Mouse (Mus musculus) liver, postnatal 0 days (tissue): ENCODE data around the gene Lzic. TPM values are rescaled to one million over a fixed set of nuclear protein-coding genes. Genes with fewer than 3 reads are reported as not detected.
A peak's percentile ranks its signal among the peaks of the same experiment; 100 is the strongest.

ENCODE experiments used
- ATAC-seq: fragments of 200-750 bp; cut with Nextera tagmentation; 2 replicates; pipeline ENCODE4 v1.8.0; 2017; ENCODE audit warnings: mild to moderate bottlenecking, moderate library complexity
- DNase-seq: peaks from one replicate; pipeline ENCODE4 v3.0.0-alpha.2; 2016
- H3K27ac ChIP-seq: fragments of 300-500 bp; sonication (generic); 2 replicates; pipeline ENCODE4 v1.5.1; 2014; ENCODE audit warnings: antibody characterized with exemption, moderate library complexity, mild to moderate bottlenecking, low read depth
- H3K27me3 ChIP-seq: fragments of 300-500 bp; sonication (generic); 2 replicates; pipeline ENCODE4 v1.6.1; 2014; ENCODE audit warnings: low read length, control low read depth, mixed read lengths; ENCODE audit not compliant: insufficient read depth
- H3K36me3 ChIP-seq: fragments of 300-500 bp; sonication (generic); replicated peaks from 2 replicates; pipeline ENCODE4 v1.6.1; 2014; ENCODE audit warnings: mild to moderate bottlenecking, control low read depth, low read length, moderate library complexity, mixed read lengths; ENCODE audit not compliant: insufficient read depth
- H3K4me1 ChIP-seq: fragments of 300-500 bp; sonication (generic); 2 replicates; pipeline ENCODE4 v1.6.1; 2014; ENCODE audit warnings: antibody characterized with exemption, mild to moderate bottlenecking, control low read depth; ENCODE audit not compliant: insufficient read depth
- H3K4me2 ChIP-seq: fragments of 300-500 bp; sonication (generic); 2 replicates; pipeline ENCODE4 v1.6.1; 2014; ENCODE audit warnings: low read depth, mild to moderate bottlenecking, low read length, moderate library complexity, mixed read lengths
- H3K4me3 ChIP-seq: fragments of 300-500 bp; sonication (generic); 2 replicates; pipeline ENCODE4 v1.5.1; 2014; ENCODE audit warnings: low read depth, low read length
- H3K9ac ChIP-seq: fragments of 300-500 bp; sonication (generic); replicated peaks from 2 replicates; pipeline ENCODE4 v1.6.1; 2014; ENCODE audit warnings: mild to moderate bottlenecking, moderate library complexity
- H3K9me3 ChIP-seq: fragments of 300-500 bp; sonication (generic); 2 replicates; pipeline ENCODE4 v1.6.1; 2016; ENCODE audit warnings: mild to moderate bottlenecking, control low read depth, low read length, mixed read lengths
- CTCF ChIP-seq: sonication (generic); IDR thresholded peaks from 2 replicates; pipeline ENCODE4 v1.5.1; 2016; ENCODE audit warnings: antibody characterized with exemption, low read depth
- EP300 ChIP-seq: IDR thresholded peaks from 2 replicates; pipeline ENCODE4 v1.6.1; 2016; ENCODE audit warnings: antibody characterized with exemption, low read depth, mild to moderate bottlenecking
- WGBS: fragments of 180-500 bp; shearing (Covaris S2); extraction: QIAGEN DNeasy Blood & Tissue Kit; methylation state at CpG from one replicate; pipeline ENCODE4 v1.1.7; 2014; ENCODE audit not compliant: insufficient replicate concordance; 5-methylcytosine and 5-hydroxymethylcytosine counted together
- polyA plus RNA-seq: library from polyadenylated mRNA; unstranded; fragments of >200 nt; fragmentation: Nextera tagmentation; extraction: Ambion mirVana; gene quantifications from 2 replicates; pipeline ENCODE4 v1.2.1, GENCODE M21; 2015

Gene Lzic
- polyA plus RNA-seq, 1 experiment from 2014 or later: 8.2 TPM

GRCm38 (mm10) chr4:149463435-149463950, 21.5 kb upstream of the Lzic start:
- H3K9ac ChIP-seq: no peak overlapping the region
- WGBS: 67% methylated on average over 6 of the region's 6 CpGs
- H3K4me3 ChIP-seq: no peak overlapping the region
- no peak overlapping the region for H3K4me2 ChIP-seq
- DNase-seq (no peak), ATAC-seq (no peak)
- no peaks in the 10 kb centered on the region for H3K9me3 ChIP-seq
- H3K36me3 ChIP-seq: no peaks in the 10 kb centered on the region
- H3K27me3 ChIP-seq: no peaks in the 10 kb centered on the region
- 0 out of 2 replicates have a peak, but pooled peaks cover 2% of the 10 kb centered on the region for H3K4me1 ChIP-seq
- no peak overlapping the region for H3K27ac ChIP-seq
- no peak for TF ChIP-seq EP300
- no peak for TF ChIP-seq CTCF

GRCm38 (mm10) chr4:149469557-149469956, 15.5 kb upstream of the Lzic start:
- DNase-seq (no peak), ATAC-seq (no peak)
- Histone ChIP-seq H3K36me3 (no peaks in the 10 kb centered on the region; the same call in 1 of the 2 replicates), H3K27ac (no peak overlapping the region), H3K4me1 (no peaks in the 10 kb centered on the region), H3K9ac (no peak overlapping the region), H3K27me3 (no peaks in the 10 kb centered on the region), H3K4me2 (no peak overlapping the region), H3K9me3 (no peaks in the 10 kb centered on the region), H3K4me3 (no peak overlapping the region)
- TF ChIP-seq EP300: no peak
- no peak for TF ChIP-seq CTCF
- 61% methylated on average over 3 of the region's 3 CpGs for WGBS

- Histone ChIP-seq H3K27ac (no peak overlapping the region), H3K9me3 (no peaks in the 10 kb centered on the region)
- TF ChIP-seq CTCF: no peak
- TF ChIP-seq EP300: no peak
Observed at GRCm38 (mm10) chr4:149475096-149475495, 9.9 kb upstream of the Lzic start.

GRCm38 (mm10) chr4:149477078-149477477, 8.0 kb upstream of the Lzic start, which contains the start of gene Tmem274:
Gene Tmem274, plus strand, starts transcription at chr4:149477378.
- H3K4me3 ChIP-seq: no peak within 1 kb of the TSS
- TF ChIP-seq EP300 (no peak), CTCF (no peak)
- no peaks in the 10 kb centered on the region for H3K27me3 ChIP-seq
- no peak within 1 kb of the TSS for H3K4me2 ChIP-seq
- H3K36me3 ChIP-seq: no peaks in the 10 kb centered on the region
- no peak within 1 kb of the TSS for H3K9ac ChIP-seq
- DNase-seq (no peak), ATAC-seq (no peak)
- H3K9me3 ChIP-seq: no peaks in the 10 kb centered on the region
- no peaks in the 10 kb centered on the region for H3K4me1 ChIP-seq
- H3K27ac ChIP-seq: no peak within 1 kb of the TSS
- WGBS: 88% methylated on average over 11 of the region's 11 CpGs

More at GRCm38 (mm10) chr4:149475096-149475495, 9.9 kb upstream of the Lzic start:
- Histone ChIP-seq H3K36me3 (no peaks in the 10 kb centered on the region; the same call in 1 of the 2 replicates), H3K9ac (no peak overlapping the region), H3K4me1 (no peaks in the 10 kb centered on the region), H3K4me3 (no peak overlapping the region), H3K4me2 (no peak overlapping the region), H3K27me3 (no peaks in the 10 kb centered on the region)
- 75% methylated on average over 7 of the region's 7 CpGs for WGBS
- DNase-seq (no peak), ATAC-seq (no peak)

- no peaks in the 10 kb centered on the region for H3K9me3 ChIP-seq
- TF ChIP-seq EP300 (no peak), CTCF (no peak)
- H3K4me1 ChIP-seq: peaks cover 12% of the 10 kb centered on the region
- DNase-seq (no peak), ATAC-seq (peak; percentile 64)
- peak overlapping the region; percentile 65 for H3K4me3 ChIP-seq
- H3K27ac ChIP-seq: peak overlapping the region; percentile 89
- H3K27me3 ChIP-seq: no peaks in the 10 kb centered on the region
- peak overlapping the region; percentile 88 for H3K4me2 ChIP-seq
- peak overlapping the region; percentile 77 for H3K9ac ChIP-seq
- peaks cover 24% of the 10 kb centered on the region for H3K36me3 ChIP-seq
- WGBS: 58% methylated on average over 3 of the region's 3 CpGs
Observed at GRCm38 (mm10) chr4:149484566-149484965, 463 bp upstream of the Lzic start.

GRCm38 (mm10) chr4:149485825-149486206, 787 bp downstream of the Lzic start:
- H3K9me3 ChIP-seq: no peaks in the 10 kb centered on the region
- H3K36me3 ChIP-seq: peaks cover 24% of the 10 kb centered on the region
- ATAC-seq: no peak
- TF ChIP-seq CTCF (peak; percentile 46), EP300 (no peak)
- H3K27ac ChIP-seq: peak overlapping the region; percentile 89
- peak overlapping the region; percentile 65 for H3K4me3 ChIP-seq
- H3K4me1 ChIP-seq: peaks cover 12% of the 10 kb centered on the region
- no peaks in the 10 kb centered on the region for H3K27me3 ChIP-seq
- peak; percentile 26 for DNase-seq
- 2% methylated on average over 10 of the region's 10 CpGs for WGBS
- peak overlapping the region; percentile 88 for H3K4me2 ChIP-seq
- peak overlapping the region; percentile 77 for H3K9ac ChIP-seq
